Mouse (Mus musculus) B cell, adult (primary cell): Measurements from ENCODE around the gene Rsph3a. TPM values are rescaled to one million over a fixed set of nuclear protein-coding genes. Genes with fewer than 3 reads are reported as not detected.

Experiments
- total RNA-seq: library from RNA; stranded (reverse); gene quantifications from 4 replicates; pipeline ENCODE4 v1.2.4, GENCODE M21; 2023; ENCODE audit not compliant: inconsistent age

The Rsph3a gene
- 11.8 to 17.7 TPM (median 15.0 TPM) in 4 replicates for total RNA-seq

GRCm38 (mm10) chr17:7945117-7946052, at the start of gene Rsph3a:
Gene Rsph3a (plus strand): TSS chr17:7945614.

DNA sequence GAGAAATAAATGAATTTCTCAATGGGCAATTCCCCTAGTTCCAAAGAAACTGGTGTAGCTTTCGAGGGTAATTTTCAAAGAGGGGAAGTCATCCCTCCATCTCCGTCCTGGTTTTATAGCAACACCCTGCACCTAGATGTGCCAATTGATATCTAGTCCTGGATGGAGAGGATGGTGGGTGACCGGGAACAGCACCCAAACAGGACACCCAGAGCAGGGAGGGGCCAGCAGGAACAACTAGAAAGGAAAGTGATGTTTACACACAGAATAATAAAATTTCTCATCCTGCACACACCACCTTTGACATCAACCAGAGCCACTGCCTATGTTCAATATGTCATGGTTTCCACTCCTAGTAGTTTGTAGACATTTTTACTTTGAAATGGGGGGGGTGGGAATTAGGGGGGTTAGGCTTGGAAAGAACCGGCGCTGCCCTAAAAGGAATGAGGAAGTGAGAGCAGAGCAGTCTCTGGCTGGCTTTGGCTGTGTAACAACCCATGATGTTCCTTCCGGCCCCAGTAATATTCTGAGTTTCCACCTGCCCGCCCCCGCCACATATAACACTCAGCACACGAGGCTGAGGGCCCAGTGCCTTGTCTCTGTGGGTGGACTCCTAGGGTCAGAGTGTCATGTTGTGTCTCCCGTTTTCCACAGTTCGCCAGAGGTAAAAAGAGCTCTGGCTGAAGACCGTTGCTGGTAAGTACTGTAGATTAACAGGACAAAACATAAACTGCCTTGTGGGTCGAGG, 19.8 kb upstream of the Rsph3a start, which contains the start of gene Tagap:
Gene Tagap (plus strand): TSS at position 588 of the 748 bp plus-strand sequence.

Other genes with a start within 250 kb of the Rsph3a start
- 0.13 to 1.6 TPM (median 0.27 TPM) in 3 of 4 replicates, not detected in the other for gene Fndc1, start 118.3 kb upstream of the Rsph3a start, total RNA-seq
- 161 to 182 TPM (median 177 TPM) in 4 replicates for gene Tagap, start 19.6 kb upstream of the Rsph3a start, total RNA-seq
- 0.60 to 1.7 TPM (median 1.3 TPM) in 4 replicates for gene Gm49673, start 202.2 kb downstream of the Rsph3a start, total RNA-seq
- 23.1 to 32.7 TPM (median 30.8 TPM) in 4 replicates for gene Rnaset2a, start 202.5 kb downstream of the Rsph3a start, total RNA-seq
- 57.4 to 69.7 TPM (median 63.2 TPM) in 4 replicates for gene Fgfr1op, start 219.9 kb downstream of the Rsph3a start, total RNA-seq